Mouse (Mus musculus): ENCODE measurements around the gene H2al2a. TPM values are rescaled to one million over a fixed set of nuclear protein-coding genes. Genes with fewer than 3 reads are reported as not detected.

H2al2a gene
- total and polyA plus RNA-seq, 3 experiments, result 0.51 TPM; not detected in 2

DNA sequence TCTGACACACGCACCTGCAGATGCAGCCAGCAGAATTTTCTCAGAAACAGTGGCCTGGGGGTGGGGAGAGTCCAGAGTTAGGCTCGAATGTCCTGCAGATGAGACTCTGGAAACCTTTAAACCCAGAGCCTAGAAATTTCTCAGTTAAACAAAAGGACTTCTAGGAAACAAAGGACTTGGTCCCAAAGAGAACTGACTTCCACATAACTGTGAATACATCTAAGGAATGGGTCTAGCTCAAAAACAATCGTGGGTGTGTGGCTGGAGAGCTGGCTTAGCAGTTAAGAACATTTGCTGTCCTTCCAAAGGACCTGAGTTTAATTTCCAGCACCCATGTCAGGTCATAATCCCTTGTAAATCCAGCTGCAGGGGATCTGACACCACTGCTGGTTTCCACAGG, 18.8 kb upstream of the H2al2a start:
- intact Hi-C loops (cut with DNase I), result no loop called here

DNA sequence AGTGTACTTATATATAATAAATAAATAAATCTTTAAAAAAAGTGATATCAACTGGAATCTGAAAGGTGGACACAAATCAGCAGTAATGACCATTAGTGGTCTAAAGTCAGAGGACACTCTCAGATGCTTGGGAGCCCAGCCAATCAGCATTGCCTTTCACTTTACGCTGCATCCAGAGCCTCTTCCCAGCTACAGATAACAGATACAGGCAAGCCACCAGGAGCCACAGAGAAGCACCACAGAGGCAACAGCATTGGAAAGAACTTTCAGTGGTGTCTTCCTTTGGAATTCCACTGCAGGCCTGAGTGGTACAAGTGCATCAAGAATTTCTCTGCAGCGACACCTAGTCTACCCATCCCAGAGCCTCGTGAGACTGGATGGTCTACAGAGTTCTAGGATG, 16.1 kb upstream of the H2al2a start:
- Histone ChIP-seq H3K36me3 (ENCODE audit: control insufficient read depth, insufficient read depth, low read length) (no peaks in the 10 kb centered on the region), H3K4me1 (ENCODE audit: control insufficient read depth, insufficient read depth, low read length) (no peaks in the 10 kb centered on the region), H3K27ac (no peak overlapping the region), H3K4me3 (no peak overlapping the region), H3K9ac (ENCODE audit: low read depth, low read length) (no peak overlapping the region), H3K27me3 (ENCODE audit: control insufficient read depth, insufficient read depth, low read length) (no peaks in the 10 kb centered on the region), H3K79me2 (replicated peaks; ENCODE audit: control insufficient read depth, insufficient read depth, low read length) (no peaks in the 10 kb centered on the region)
- DNase-seq, result no peak
- intact Hi-C loops (cut with DNase I), result no loop called here
- WGBS, result 78% methylated on average over 3 of the region's 3 CpGs
- TF ChIP-seq EP300 (IDR thresholded peaks at IDR 0.05; ENCODE audit: insufficient read depth, low read depth, low read length), result no peak
- no peak for TF ChIP-seq POLR2A (IDR thresholded peaks at IDR 0.05; ENCODE audit: insufficient read depth, low read depth, low read length)
- no peak for TF ChIP-seq CTCF (IDR thresholded peaks at IDR 0.05)

More for the DNA sequence above, 18.8 kb upstream of the H2al2a start:
- WGBS, result 67% methylated on average over 3 of the region's 3 CpGs
- no peak overlapping the region for H3K9ac ChIP-seq (ENCODE audit: low read depth, low read length)
- H3K4me3 ChIP-seq, result no peak overlapping the region
- TF ChIP-seq POLR2A (IDR thresholded peaks at IDR 0.05; ENCODE audit: insufficient read depth, low read depth, low read length), result no peak
- TF ChIP-seq CTCF (IDR thresholded peaks at IDR 0.05), result no peak
- no peak for TF ChIP-seq EP300 (IDR thresholded peaks at IDR 0.05; ENCODE audit: insufficient read depth, low read depth, low read length)
- no peaks in the 10 kb centered on the region for H3K79me2 ChIP-seq (replicated peaks; ENCODE audit: control insufficient read depth, insufficient read depth, low read length)
- DNase-seq, result no peak
- no peak overlapping the region for H3K27ac ChIP-seq
- H3K27me3 ChIP-seq (ENCODE audit: control insufficient read depth, insufficient read depth, low read length), result no peaks in the 10 kb centered on the region
- no peaks in the 10 kb centered on the region for H3K4me1 ChIP-seq (ENCODE audit: control insufficient read depth, insufficient read depth, low read length)
- H3K36me3 ChIP-seq (ENCODE audit: control insufficient read depth, insufficient read depth, low read length), result no peaks in the 10 kb centered on the region

DNA sequence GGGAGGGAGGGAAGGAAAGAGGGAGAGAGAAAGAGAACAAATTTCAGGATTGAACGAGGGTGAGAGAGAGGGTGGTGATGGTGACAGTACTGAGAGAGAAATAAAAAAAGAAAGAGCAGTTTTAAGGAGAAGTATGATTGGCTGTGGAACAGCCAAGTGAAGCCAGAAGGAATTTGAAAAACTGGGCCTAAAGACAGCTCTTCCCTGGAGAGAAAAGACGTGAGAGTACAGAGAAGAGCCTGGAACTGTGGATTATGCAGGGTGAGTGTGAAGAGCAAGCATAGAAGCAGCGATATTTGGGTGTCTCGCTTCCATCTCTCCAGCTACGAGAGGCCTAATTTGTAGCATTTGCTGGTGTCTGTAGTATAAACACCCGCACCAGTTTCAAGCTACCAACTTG, 14.5 kb upstream of the H2al2a start:
- Histone ChIP-seq H3K4me1 (ENCODE audit: control insufficient read depth, insufficient read depth, low read length) (no peaks in the 10 kb centered on the region), H3K79me2 (replicated peaks; ENCODE audit: control insufficient read depth, insufficient read depth, low read length) (no peaks in the 10 kb centered on the region), H3K36me3 (ENCODE audit: control insufficient read depth, insufficient read depth, low read length) (no peaks in the 10 kb centered on the region), H3K27me3 (ENCODE audit: control insufficient read depth, insufficient read depth, low read length) (no peaks in the 10 kb centered on the region), H3K27ac (no peak overlapping the region), H3K4me3 (no peak overlapping the region), H3K9ac (ENCODE audit: low read depth, low read length) (no peak overlapping the region)
- intact Hi-C loops (cut with DNase I), result no loop called here
- TF ChIP-seq EP300 (IDR thresholded peaks at IDR 0.05; ENCODE audit: insufficient read depth, low read depth, low read length) (no peak), CTCF (IDR thresholded peaks at IDR 0.05) (no peak), POLR2A (IDR thresholded peaks at IDR 0.05; ENCODE audit: insufficient read depth, low read depth, low read length) (no peak)
- WGBS, result 83% methylated on average over 6 of the region's 6 CpGs
- DNase-seq, result no peak

DNA sequence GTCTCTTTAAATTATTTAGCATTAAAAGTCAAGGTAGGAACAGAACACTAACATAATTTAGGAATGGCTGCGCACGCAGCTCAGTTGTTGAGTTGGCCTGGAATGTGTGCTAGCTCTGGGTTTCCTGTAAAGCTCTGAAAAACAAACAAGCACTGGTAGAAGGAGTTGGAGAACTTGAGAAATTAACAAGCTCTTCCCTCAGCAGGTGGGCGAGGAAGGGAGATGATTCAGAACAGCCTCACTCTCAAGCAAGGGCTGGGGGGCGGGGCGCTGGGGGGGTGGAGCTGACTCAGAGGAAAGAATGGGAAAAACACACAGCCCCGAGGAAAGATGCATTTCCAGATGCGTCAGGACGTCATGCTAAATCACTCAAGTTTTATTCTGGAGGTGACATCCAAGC, 8.4 kb upstream of the H2al2a start:
- 40% methylated on average over 8 of the region's 8 CpGs for WGBS
- intact Hi-C loops (cut with DNase I), result no loop called here

DNA sequence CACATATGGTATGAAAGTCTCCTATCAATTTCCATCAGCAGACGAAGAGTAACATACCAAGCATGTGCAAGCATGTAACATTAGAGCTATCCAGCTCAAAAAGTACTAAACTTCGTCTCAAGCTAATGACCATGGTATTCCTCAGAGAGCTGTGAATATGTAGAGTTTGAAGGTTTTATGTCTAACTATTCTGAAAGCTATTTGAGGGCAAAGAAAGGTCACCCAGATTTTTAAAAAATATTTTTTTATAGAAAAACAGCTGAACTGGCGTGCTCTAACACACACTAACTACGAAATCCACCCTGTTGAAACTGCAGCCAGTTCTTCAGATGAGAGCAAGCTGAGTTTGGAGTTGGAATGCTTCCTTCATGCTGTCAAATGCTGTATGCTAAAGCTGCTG, 7.5 kb upstream of the H2al2a start:
- WGBS, result 79% methylated on average over 4 of the region's 4 CpGs
- no peaks in the 10 kb centered on the region for H3K36me3 ChIP-seq (ENCODE audit: control insufficient read depth, insufficient read depth, low read length)
- no peak overlapping the region for H3K27ac ChIP-seq
- no peaks in the 10 kb centered on the region for H3K4me1 ChIP-seq (ENCODE audit: control insufficient read depth, insufficient read depth, low read length)
- H3K79me2 ChIP-seq (replicated peaks; ENCODE audit: control insufficient read depth, insufficient read depth, low read length), result no peaks in the 10 kb centered on the region
- no peak for DNase-seq
- no peak overlapping the region for H3K4me3 ChIP-seq
- H3K27me3 ChIP-seq (ENCODE audit: control insufficient read depth, insufficient read depth, low read length), result no peaks in the 10 kb centered on the region
- intact Hi-C loops (cut with DNase I), result no loop called here
- TF ChIP-seq POLR2A (IDR thresholded peaks at IDR 0.05; ENCODE audit: insufficient read depth, low read depth, low read length), result no peak
- no peak for TF ChIP-seq CTCF (IDR thresholded peaks at IDR 0.05)
- H3K9ac ChIP-seq (ENCODE audit: low read depth, low read length), result no peak overlapping the region

More for the DNA sequence above, 8.4 kb upstream of the H2al2a start:
- TF ChIP-seq POLR2A (IDR thresholded peaks at IDR 0.05; ENCODE audit: insufficient read depth, low read depth, low read length) (no peak), EP300 (IDR thresholded peaks at IDR 0.05; ENCODE audit: insufficient read depth, low read depth, low read length) (no peak), CTCF (IDR thresholded peaks at IDR 0.05) (no peak)
- Histone ChIP-seq H3K9ac (ENCODE audit: low read depth, low read length) (no peak overlapping the region), H3K4me3 (no peak overlapping the region), H3K4me1 (ENCODE audit: control insufficient read depth, insufficient read depth, low read length) (no peaks in the 10 kb centered on the region), H3K27ac (no peak overlapping the region), H3K79me2 (replicated peaks; ENCODE audit: control insufficient read depth, insufficient read depth, low read length) (no peaks in the 10 kb centered on the region), H3K27me3 (ENCODE audit: control insufficient read depth, insufficient read depth, low read length) (no peaks in the 10 kb centered on the region), H3K36me3 (ENCODE audit: control insufficient read depth, insufficient read depth, low read length) (no peaks in the 10 kb centered on the region)
- no peak for DNase-seq

DNA sequence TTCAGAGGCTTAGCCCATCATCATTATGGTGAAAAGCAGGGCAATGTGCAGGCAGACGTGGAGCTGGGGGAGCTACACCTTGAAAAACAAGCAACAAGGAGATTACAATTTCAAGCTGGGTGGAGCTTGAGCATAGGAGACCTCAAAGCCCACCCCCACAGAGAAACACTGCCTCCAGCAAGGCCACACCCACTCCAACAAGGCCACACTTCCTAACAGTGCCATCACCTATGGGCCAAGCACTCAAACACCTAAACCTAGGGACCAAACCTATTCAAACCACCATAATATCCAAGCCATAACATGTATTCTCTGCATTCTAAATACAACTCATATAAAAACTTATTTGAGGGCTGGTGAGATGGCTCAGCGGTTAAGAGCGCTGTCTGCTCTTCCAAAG, 5.5 kb upstream of the H2al2a start:
- Histone ChIP-seq H3K27me3 (ENCODE audit: control insufficient read depth, insufficient read depth, low read length) (no peaks in the 10 kb centered on the region), H3K4me1 (ENCODE audit: control insufficient read depth, insufficient read depth, low read length) (no peaks in the 10 kb centered on the region), H3K4me3 (no peak overlapping the region), H3K36me3 (ENCODE audit: control insufficient read depth, insufficient read depth, low read length) (no peaks in the 10 kb centered on the region), H3K9ac (ENCODE audit: low read depth, low read length) (no peak overlapping the region), H3K79me2 (replicated peaks; ENCODE audit: control insufficient read depth, insufficient read depth, low read length) (no peaks in the 10 kb centered on the region), H3K27ac (no peak overlapping the region)
- no peak for DNase-seq
- 95% methylated on average over 3 of the region's 3 CpGs for WGBS
- TF ChIP-seq EP300 (IDR thresholded peaks at IDR 0.05; ENCODE audit: insufficient read depth, low read depth, low read length) (no peak), CTCF (IDR thresholded peaks at IDR 0.05) (no peak), POLR2A (IDR thresholded peaks at IDR 0.05; ENCODE audit: insufficient read depth, low read depth, low read length) (no peak)
- intact Hi-C loops (cut with DNase I), result no loop called here
